Mouse (Mus musculus) forebrain, embryonic 15.5 days (tissue): ENCODE data around the gene Abr. TPM values are rescaled to one million over a fixed set of nuclear protein-coding genes. Genes with fewer than 3 reads are reported as not detected.

Experiments
- polyA plus RNA-seq: library from polyadenylated mRNA; unstranded; fragments of >200 nt; fragmentation: Nextera tagmentation; extraction: Ambion mirVana; gene quantifications from 2 replicates; pipeline ENCODE4 v1.2.1, GENCODE M21; 2015

Abr gene
- polyA plus RNA-seq, 1 experiment from 2014 or later = 111 TPM

Other genes with a start within 250 kb of the Abr start
- 15.4 and 19.9 TPM in 2 replicates for gene Nxn, start 223.2 kb downstream of the Abr start, polyA plus RNA-seq
- 93.3 and 106 TPM in 2 replicates for gene Timm22, start 215.4 kb downstream of the Abr start, polyA plus RNA-seq
- gene Bhlha9, start 50.2 kb upstream of the Abr start, polyA plus RNA-seq = 0.51 and 0.65 TPM in 2 replicates
- gene Trarg1, start 57.5 kb upstream of the Abr start, polyA plus RNA-seq = 0.24 and 0.56 TPM in 2 replicates
- gene Gosr1, start 141.3 kb upstream of the Abr start, polyA plus RNA-seq = 27.1 and 27.4 TPM in 2 replicates
- gene Cpd, start 224.7 kb upstream of the Abr start, polyA plus RNA-seq = 5.4 and 7.0 TPM in 2 replicates